Mouse (Mus musculus): ENCODE data around the gene Cdkal1.

GRCm38 (mm10) chr13:29752061-29752460 lies 103.4 kb downstream of the Cdkal1 start:
- no peak for TF ChIP-seq CTCF (IDR thresholded peaks at IDR 0.05)
- no peak for TF ChIP-seq EP300 (IDR thresholded peaks at IDR 0.05; ENCODE audit: insufficient read depth, low read depth, low read length)
